In genomic region chrX:158987676-158988075, GRCm38 (mm10) we compare ENCODE assay signal across 24 mouse cellular contexts.
A peak's percentile ranks its signal among the peaks of the same experiment; 100 is the strongest.
DNase-seq lines count a peak whose midpoint lies in the region; ATAC-seq and TF ChIP-seq lines count a peak whose summit lies in the region.
"Had no signal": no experiment of that assay in that cellular context is flagged by ENCODE, and none has a peak within 500 bp of the region (broad histone marks: within the 10 kb centered on the region; RNA-seq: fewer than 3 reads in every experiment).

No protein-coding gene starts in this region.

- no peaks in the 10 kb centered on the region for H3K9me3 ChIP-seq in embryonic facial prominence, embryonic 11.5 days (replicated peaks; ENCODE audit: control insufficient read depth, low read length)
- H3K9me3 ChIP-seq in embryonic facial prominence, embryonic 10.5 days: no peaks in the 10 kb centered on the region
- no peaks in the 10 kb centered on the region for H3K9me3 ChIP-seq in liver, embryonic 12.5 days (replicated peaks)
- no peaks in the 10 kb centered on the region for H3K9me3 ChIP-seq in lung, embryonic 15.5 days
- H3K9me3 ChIP-seq: embryonic facial prominence, embryonic 12.5 days; forebrain, embryonic 13.5 days; forebrain, embryonic 15.5 days; G1E had no signal

- TF ChIP-seq POLR2A in liver, adult 2 months (IDR thresholded peaks at IDR 0.05; ENCODE audit: extremely low read depth, insufficient read depth, low read length): no peak

- H3K27ac ChIP-seq in embryonic facial prominence, embryonic 11.5 days (replicated peaks; ENCODE audit: low read depth, low read length): no peak overlapping the region
- no peak overlapping the region for H3K27ac ChIP-seq in embryonic facial prominence, embryonic 10.5 days (replicated peaks)
- no peak overlapping the region for H3K27ac ChIP-seq in liver, adult 2 months (replicated peaks; ENCODE audit: insufficient read depth, low read depth, low read length)
- H3K27ac ChIP-seq in liver, embryonic 12.5 days: no peak overlapping the region
- H3K27ac ChIP-seq in lung, embryonic 15.5 days: no peak overlapping the region
- H3K27ac ChIP-seq: embryonic facial prominence, embryonic 12.5 days; forebrain, embryonic 13.5 days; forebrain, embryonic 15.5 days had no signal

- no peak for TF ChIP-seq CTCF in liver, adult 2 months (IDR thresholded peaks at IDR 0.05; ENCODE audit: low read depth, low read length)

- ATAC-seq in embryonic facial prominence, embryonic 11.5 days (replicated peaks; ENCODE audit: insufficient number of reproducible peaks, low FRiP score, low TSS enrichment, low read depth): no peak
- no peak for ATAC-seq in liver, embryonic 12.5 days
- peak; percentile 46; the same call in 1 of the 2 replicates for ATAC-seq in lung, embryonic 15.5 days (ENCODE audit: borderline replicate concordance, extremely low read depth, low FRiP score, low TSS enrichment)
- ATAC-seq: activated CD4-positive, CD25-positive, alpha-beta regulatory T cell, adult 4 months; CD4-positive, CD25-positive, alpha-beta regulatory T cell, adult 4 months; forebrain, embryonic 13.5 days; forebrain, embryonic 15.5 days; forebrain, postnatal 0 days; Patski had no signal

- H3K4me1 ChIP-seq in embryonic facial prominence, embryonic 11.5 days (ENCODE audit: control insufficient read depth, insufficient read depth, low read length): no peaks in the 10 kb centered on the region
- H3K4me1 ChIP-seq in embryonic facial prominence, embryonic 10.5 days: no peaks in the 10 kb centered on the region
- H3K4me1 ChIP-seq in liver, adult 2 months (ENCODE audit: control insufficient read depth, insufficient read depth, low read length): no peaks in the 10 kb centered on the region
- H3K4me1 ChIP-seq in liver, embryonic 12.5 days: no peaks in the 10 kb centered on the region
- no peaks in the 10 kb centered on the region for H3K4me1 ChIP-seq in lung, embryonic 15.5 days
- H3K4me1 ChIP-seq: embryonic facial prominence, embryonic 12.5 days; forebrain, embryonic 13.5 days; forebrain, embryonic 15.5 days had no signal

- no peak overlapping the region for H3K4me2 ChIP-seq in embryonic facial prominence, embryonic 11.5 days (ENCODE audit: low read depth, low read length)
- no peak overlapping the region for H3K4me2 ChIP-seq in liver, embryonic 12.5 days
- H3K4me2 ChIP-seq in lung, embryonic 15.5 days: no peak overlapping the region
- H3K4me2 ChIP-seq: embryonic facial prominence, embryonic 12.5 days; forebrain, embryonic 13.5 days; forebrain, embryonic 15.5 days had no signal

- no peaks in the 10 kb centered on the region for H3K79me2 ChIP-seq in liver, adult 2 months (ENCODE audit: control insufficient read depth, insufficient read depth, low read length)

- peak; percentile 1 for DNase-seq in embryonic facial prominence, embryonic 11.5 days (ENCODE audit: low spot score)
- DNase-seq in embryonic facial prominence, embryonic 10.5 days (ENCODE audit: low spot score): no peak
- DNase-seq in liver, adult 2 months (ENCODE audit: extremely low read depth, low read depth, low spot score): peak; percentile 1
- DNase-seq in lung, postnatal 4 days: no peak
- DNase-seq: adrenal gland, adult 8-10 months; adrenal gland, postnatal 14 days; adrenal gland, postnatal 36 days; B cell, adult 2 months; cerebellum, adult 11-12 months; cerebellum, adult 2 months; cerebellum, adult 9-10 months; cerebellum, postnatal 10 days; cerebellum, postnatal 25 days; forebrain, postnatal 0 days had no signal

- no peak overlapping the region for H3K9ac ChIP-seq in embryonic facial prominence, embryonic 11.5 days (replicated peaks; ENCODE audit: low read length)
- H3K9ac ChIP-seq in liver, adult 2 months (ENCODE audit: low read depth, low read length): no peak overlapping the region
- no peak overlapping the region for H3K9ac ChIP-seq in liver, embryonic 12.5 days
- no peak overlapping the region for H3K9ac ChIP-seq in lung, embryonic 15.5 days
- H3K9ac ChIP-seq: embryonic facial prominence, embryonic 12.5 days; forebrain, embryonic 13.5 days; forebrain, embryonic 15.5 days; forebrain, postnatal 0 days had no signal

- no peaks in the 10 kb centered on the region for H3K27me3 ChIP-seq in embryonic facial prominence, embryonic 11.5 days (ENCODE audit: control insufficient read depth, insufficient read depth, low read length)
- H3K27me3 ChIP-seq in embryonic facial prominence, embryonic 10.5 days (replicated peaks; ENCODE audit: low read depth, poor library complexity, severe bottlenecking): peaks cover 38% of the 10 kb centered on the region
- H3K27me3 ChIP-seq in liver, adult 2 months (ENCODE audit: control insufficient read depth, insufficient read depth, low read length): no peaks in the 10 kb centered on the region
- no peaks in the 10 kb centered on the region for H3K27me3 ChIP-seq in liver, embryonic 12.5 days (replicated peaks)
- no peaks in the 10 kb centered on the region for H3K27me3 ChIP-seq in lung, embryonic 15.5 days
- H3K27me3 ChIP-seq: CH12.LX; embryonic facial prominence, embryonic 12.5 days; forebrain, embryonic 13.5 days; forebrain, embryonic 15.5 days had no signal

- H3K36me3 ChIP-seq in embryonic facial prominence, embryonic 11.5 days (replicated peaks; ENCODE audit: control insufficient read depth, insufficient read depth, low read depth, low read length): no peaks in the 10 kb centered on the region
- H3K36me3 ChIP-seq in embryonic facial prominence, embryonic 10.5 days (replicated peaks): no peaks in the 10 kb centered on the region
- H3K36me3 ChIP-seq in liver, adult 2 months (ENCODE audit: control insufficient read depth, insufficient read depth, low read length): no peaks in the 10 kb centered on the region
- no peaks in the 10 kb centered on the region for H3K36me3 ChIP-seq in liver, embryonic 12.5 days
- no peaks in the 10 kb centered on the region for H3K36me3 ChIP-seq in lung, embryonic 15.5 days
- H3K36me3 ChIP-seq: embryonic facial prominence, embryonic 12.5 days; forebrain, embryonic 15.5 days; G1E had no signal

- no peak overlapping the region for H3K4me3 ChIP-seq in embryonic facial prominence, embryonic 11.5 days (ENCODE audit: low read depth, low read length)
- H3K4me3 ChIP-seq in embryonic facial prominence, embryonic 10.5 days: no peak overlapping the region
- no peak overlapping the region for H3K4me3 ChIP-seq in liver, adult 2 months (ENCODE audit: insufficient read depth, low read depth, low read length)
- H3K4me3 ChIP-seq in liver, embryonic 12.5 days: no peak overlapping the region
- no peak overlapping the region for H3K4me3 ChIP-seq in lung, embryonic 15.5 days
- H3K4me3 ChIP-seq: embryonic facial prominence, embryonic 12.5 days; forebrain, embryonic 13.5 days; forebrain, embryonic 15.5 days had no signal

- WGBS in embryonic facial prominence, embryonic 11.5 days: 58% methylated on average over 3 of the region's 3 CpGs
- WGBS in embryonic facial prominence, embryonic 10.5 days: 58% methylated on average over 3 of the region's 3 CpGs
- 63% methylated on average over 3 of the region's 3 CpGs for WGBS in liver, adult 2 months
- 54% methylated on average over 3 of the region's 3 CpGs for WGBS in liver, embryonic 12.5 days (ENCODE audit: insufficient replicate concordance)
- 28% methylated on average over 3 of the region's 3 CpGs for WGBS in lung, embryonic 15.5 days

Comparison
In these comparisons a context has a peak if more than half of its experiments do, and no peak if none do; other contexts are left out.
1. DNase-seq: peak in embryonic facial prominence, embryonic 11.5 days (single experiment) and liver, adult 2 months (single experiment); none in embryonic facial prominence, embryonic 10.5 days (single experiment) and lung, postnatal 4 days (0 of 2).